Mouse (Mus musculus) bone marrow macrophage, adult 2 months (primary cell): ENCODE measurements around the gene Orm3.

ENCODE experiments used
- CTCF ChIP-seq: IDR thresholded peaks from 2 replicates; pipeline ENCODE4 v1.5.1; 2012; ENCODE audit warnings: low read depth, mild to moderate bottlenecking, low read length, moderate library complexity
- POLR2A ChIP-seq: IDR thresholded peaks from 2 replicates; pipeline ENCODE4 v1.6.1; 2012; ENCODE audit warnings: mild to moderate bottlenecking, low read depth, low read length, borderline replicate concordance

DNA sequence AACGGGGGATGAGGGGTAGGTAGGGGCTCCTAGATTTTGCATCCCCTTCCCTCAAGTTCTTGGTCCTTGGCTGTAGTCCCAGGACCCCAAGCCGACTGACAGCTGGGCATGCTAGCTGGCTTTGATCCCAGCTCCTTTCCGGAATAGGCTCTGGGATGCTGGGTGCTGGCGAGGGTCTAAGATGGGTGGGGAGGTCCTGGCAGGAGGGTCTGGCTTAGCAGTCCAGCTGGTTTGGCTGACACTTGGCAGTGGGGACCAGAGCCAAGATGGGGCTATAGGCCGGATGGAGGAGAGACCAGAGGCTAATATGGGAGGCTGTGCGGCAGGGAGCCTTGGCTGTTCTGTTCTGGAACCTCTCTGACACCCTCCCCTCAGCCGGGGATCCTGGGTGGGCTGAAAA lies 52.3 kb downstream of the Orm3 start:
- TF ChIP-seq CTCF (no peak), POLR2A (no peak)
